Mouse (Mus musculus): ENCODE measurements around the gene Slc5a2. TPM values are rescaled to one million over a fixed set of nuclear protein-coding genes. Genes with fewer than 3 reads are reported as not detected.
A peak's percentile ranks its signal among the peaks of the same experiment; 100 is the strongest.

Gene Slc5a2
- total RNA-seq, 2 experiments from 2014 or later = not detected

DNA sequence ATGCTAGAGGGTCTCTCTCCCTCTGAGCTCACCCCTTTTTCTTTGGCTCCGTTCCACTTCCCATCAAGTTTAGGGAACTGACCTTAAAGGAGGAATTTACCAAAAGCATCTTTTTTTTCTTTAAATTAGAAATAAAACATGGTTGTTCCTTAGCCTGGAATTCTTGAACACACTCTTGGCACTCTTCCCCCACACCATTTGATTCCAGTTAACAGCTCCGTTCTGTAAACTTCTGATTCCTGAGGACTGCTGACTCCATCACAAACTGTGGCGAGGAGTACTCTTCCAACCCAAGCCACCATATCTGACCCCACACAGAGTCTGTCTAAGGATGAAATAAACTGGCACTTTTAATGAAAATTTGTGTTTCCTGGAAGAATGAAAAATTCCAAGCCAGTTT is 35.5 kb downstream of the Slc5a2 start:
- no peak for DNase-seq

GRCm38 (mm10) chr7:128302151-128302550 is 36.7 kb downstream of the Slc5a2 start:
- no peak for DNase-seq

- no peak for DNase-seq
Measured at GRCm38 (mm10) chr7:128304198-128304597, 38.7 kb downstream of the Slc5a2 start.

DNA sequence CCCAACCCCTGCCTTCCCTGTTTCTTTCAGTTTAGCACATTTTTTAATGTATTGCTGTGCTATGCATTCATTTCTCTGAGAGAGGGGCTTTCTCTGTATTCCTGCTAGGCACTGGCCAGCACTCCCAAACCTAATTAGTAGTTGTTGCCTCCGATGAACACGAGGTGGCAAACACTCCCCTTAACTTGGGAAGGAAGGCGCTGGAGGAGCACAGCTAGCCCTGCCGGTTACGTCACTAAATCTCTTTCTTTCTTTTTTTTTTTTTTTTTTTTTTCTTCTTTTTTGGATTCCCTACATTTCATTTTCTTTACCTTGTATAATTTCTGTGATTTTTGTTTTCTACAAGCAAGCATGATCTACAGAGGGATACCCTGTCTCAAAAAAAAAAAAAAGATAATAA is 39.5 kb downstream of the Slc5a2 start:
- DNase-seq = peak; percentile 31

GRCm38 (mm10) chr7:128307851-128308250 is 42.4 kb downstream of the Slc5a2 start:
- no peak for DNase-seq

DNA sequence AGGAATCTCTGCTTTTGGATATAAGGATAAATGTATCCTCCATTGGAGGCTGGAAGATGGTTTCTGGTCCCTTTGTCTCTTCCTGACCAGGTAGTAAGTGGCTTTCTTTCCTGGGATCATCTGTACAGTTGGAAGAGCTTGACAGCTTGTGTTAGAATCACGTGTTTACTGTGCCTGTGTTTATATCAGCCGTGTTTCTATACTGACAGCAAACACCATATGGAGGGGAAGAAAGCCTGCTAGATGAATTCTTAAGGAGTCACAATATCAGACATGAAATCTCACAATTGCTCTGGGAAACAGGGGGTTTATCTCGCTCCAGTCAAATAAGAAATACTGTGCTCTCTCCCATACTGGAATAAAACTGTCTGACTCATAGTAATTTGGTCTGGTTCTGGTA is 43.8 kb downstream of the Slc5a2 start:
- no peak for DNase-seq

DNA sequence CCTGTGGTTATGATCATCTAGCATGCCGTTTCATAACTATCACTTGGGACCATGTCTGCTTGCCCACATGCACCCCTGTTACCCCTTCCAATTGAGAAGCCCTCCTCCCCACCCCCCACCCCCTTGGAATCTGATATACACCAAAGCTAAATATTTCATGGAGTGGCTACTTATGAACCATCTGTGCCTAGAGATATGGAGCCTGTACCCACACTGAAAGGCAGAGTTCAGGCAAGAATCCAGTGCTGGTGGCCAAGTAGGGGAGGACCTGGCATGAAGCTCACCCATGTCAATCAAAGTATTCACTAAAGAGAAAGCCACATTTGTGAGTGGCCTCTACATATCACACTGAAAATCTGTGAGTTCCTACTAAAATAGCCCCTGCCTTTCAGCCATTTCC is 44.3 kb downstream of the Slc5a2 start:
- no peak for DNase-seq

DNA sequence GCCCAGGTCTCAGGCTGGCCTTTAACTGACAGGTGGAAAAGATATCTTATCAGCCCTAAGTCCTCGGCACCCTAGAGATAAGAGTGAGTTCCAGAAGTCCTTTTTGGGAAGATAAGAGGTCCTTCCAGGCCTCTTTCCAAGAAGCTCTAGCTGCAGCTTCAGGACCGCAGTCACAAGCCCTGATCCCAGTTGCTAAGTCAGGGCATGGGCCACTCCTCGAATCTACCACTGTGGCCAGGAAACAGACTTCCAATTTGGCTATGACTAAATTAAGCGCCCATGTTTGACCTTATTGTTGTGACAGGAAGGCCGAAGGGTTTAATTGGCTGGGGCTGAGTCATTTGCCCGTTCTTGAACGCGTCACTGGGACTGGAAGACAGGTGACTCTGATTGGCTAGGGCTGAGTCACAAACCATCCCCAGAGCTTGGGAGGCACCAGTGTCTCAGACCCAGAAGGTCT is 44.8 kb downstream of the Slc5a2 start:
- DNase-seq = no peak

DNA sequence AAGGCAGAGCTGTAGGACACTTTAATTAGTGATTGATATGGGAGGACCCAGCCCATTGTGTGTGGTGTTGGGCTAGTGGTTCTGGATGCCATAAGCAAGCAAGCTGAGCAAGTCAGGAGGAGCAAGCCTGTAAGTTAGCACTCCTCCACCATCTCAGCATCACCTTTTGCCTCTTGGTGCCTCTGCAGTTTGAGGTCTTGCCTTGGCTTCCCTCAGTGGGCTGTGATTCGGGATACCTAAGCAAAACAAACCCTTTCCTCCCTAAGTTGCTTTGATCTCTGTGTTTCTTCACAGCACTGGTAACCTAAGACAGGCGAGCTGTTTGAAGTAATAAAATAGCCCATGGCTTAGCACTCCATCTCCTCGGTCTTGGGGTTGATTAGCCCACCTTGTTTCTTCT is 45.8 kb downstream of the Slc5a2 start:
- no peak for DNase-seq

- no peak for DNase-seq
Measured at GRCm38 (mm10) chr7:128311811-128312210, 46.4 kb downstream of the Slc5a2 start.

DNA sequence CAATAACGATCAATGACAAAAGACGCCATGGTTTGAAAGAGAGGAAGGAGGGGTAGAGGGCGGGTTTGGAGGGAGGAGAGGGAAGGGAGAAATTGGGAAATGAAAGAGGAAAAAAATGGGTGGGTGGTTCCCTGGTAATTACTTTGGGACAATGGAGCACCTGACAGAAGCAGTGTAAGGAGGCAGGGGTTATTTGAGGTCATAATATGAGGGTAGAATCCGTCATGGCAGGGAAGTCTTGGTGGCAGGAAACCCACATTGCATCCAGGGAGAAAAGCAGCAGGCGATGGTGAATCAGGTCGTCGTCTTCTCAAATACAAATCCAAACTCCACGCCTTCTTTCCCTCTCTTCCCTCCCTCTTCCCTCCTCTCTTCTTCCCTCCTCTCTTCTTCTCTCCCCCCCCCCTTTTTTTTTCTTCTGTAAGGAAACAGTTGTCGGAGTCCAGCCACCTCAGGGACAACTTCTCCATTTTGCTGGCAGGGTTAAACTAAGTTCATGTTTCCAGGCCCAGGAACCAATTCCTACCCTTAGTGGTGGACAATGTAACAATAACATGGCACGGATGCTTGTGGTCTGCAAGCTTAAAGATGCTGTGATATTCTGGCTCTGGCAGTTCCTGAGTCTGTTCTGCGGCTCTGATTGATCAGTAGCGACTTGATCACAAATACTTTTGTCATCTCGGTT is 47.1 kb downstream of the Slc5a2 start:
- no peak for DNase-seq

- no peak for DNase-seq
Measured at GRCm38 (mm10) chr7:128313601-128314000, 48.1 kb downstream of the Slc5a2 start.

DNA sequence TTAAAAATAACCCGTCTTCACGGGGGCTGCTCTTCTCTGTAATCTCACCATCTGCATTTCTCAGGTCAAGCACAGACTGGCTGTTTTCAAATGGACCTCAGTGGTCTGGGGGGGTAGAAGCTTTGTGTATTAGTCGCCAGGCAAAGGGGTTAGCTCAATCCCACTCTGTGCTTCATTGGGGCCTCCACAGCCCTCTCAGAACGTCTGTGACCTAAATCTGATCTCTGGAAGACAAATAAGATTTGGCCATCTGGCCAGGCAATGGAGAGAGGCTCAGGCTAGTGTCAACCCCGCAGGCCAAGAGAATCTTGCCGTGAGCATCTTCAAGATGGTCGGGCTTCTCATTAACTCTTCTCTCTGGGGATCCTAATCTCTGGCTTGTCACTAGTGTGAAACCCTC is 49.0 kb downstream of the Slc5a2 start:
- no peak for DNase-seq

- no peak for DNase-seq
Measured at GRCm38 (mm10) chr7:128317011-128317410, 51.6 kb downstream of the Slc5a2 start.

DNA sequence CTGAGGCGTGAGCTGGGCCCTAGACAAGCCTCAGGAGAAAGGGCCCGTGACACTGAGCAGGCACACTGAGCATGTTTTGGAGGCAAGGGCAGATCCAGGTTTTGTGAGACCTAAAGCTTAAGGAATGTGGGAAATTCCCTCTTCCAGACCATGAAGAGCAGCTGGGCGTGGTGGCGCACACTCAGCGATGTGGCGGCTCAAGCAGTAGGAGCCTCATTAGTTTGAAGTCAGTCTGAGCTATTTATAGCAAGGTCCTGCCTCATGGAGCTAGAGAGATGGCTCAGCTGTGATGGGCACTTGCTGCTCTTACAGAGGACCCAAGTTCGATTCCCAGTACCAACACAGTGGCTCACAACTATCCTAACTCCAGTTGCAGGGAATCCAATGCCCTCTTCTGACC is 53.7 kb downstream of the Slc5a2 start:
- no peak for DNase-seq

GRCm38 (mm10) chr7:128320219-128320816 is 54.9 kb downstream of the Slc5a2 start:
- DNase-seq = no peak

GRCm38 (mm10) chr7:128321260-128321659 is 55.8 kb downstream of the Slc5a2 start:
- no peak for DNase-seq

Small RNAs within 50 kb of the gene (microRNA-seq; reads per million reads assigned to microRNA genes)
- gene Mir3103 = 0 to 1.6 reads per million in 2 experiments

Other genes starting within 250 kb of the Slc5a2 start
- gene Itgam, start 203.0 kb upstream of the Slc5a2 start, total RNA-seq (2021) = 1 to 10 TPM; 1.5 to 3.4 TPM
- not detected for gene Gm49368, start 203.0 kb upstream of the Slc5a2 start, total RNA-seq (2021)
- gene Itgax, start 136.1 kb upstream of the Slc5a2 start, total RNA-seq (2021) = under 1 TPM; 0.09 to 0.18 TPM
- under 1 TPM in 1 of 2 experiments, not detected in 1; 0.09 TPM for gene Itgad, start 111.3 kb upstream of the Slc5a2 start, total RNA-seq (2021)
- 100 to 1,000 TPM; 833 to 932 TPM for gene Cox6a2, start 59.3 kb upstream of the Slc5a2 start, total RNA-seq (2021)
- gene Armc5, start 28.3 kb upstream of the Slc5a2 start, total RNA-seq (2021) = 10 to 100 TPM; 10.7 to 14.7 TPM
- 1 to 10 TPM; 3.5 to 4.6 TPM for gene 9130023H24Rik, start 27.6 kb upstream of the Slc5a2 start, total RNA-seq (2021)
- 10 to 100 TPM; 23.1 to 30.3 TPM for gene Tgfb1i1, start 18.8 kb upstream of the Slc5a2 start, total RNA-seq (2021)
- 10 to 100 TPM in 1 of 2 experiments, 1 to 10 TPM in 1; 7.0 to 11.9 TPM for gene BC017158, start 32.5 kb downstream of the Slc5a2 start, total RNA-seq (2021)
- 10 to 100 TPM in 1 of 2 experiments, 1 to 10 TPM in 1; 9.8 to 10.3 TPM for gene Rgs10, start 153.1 kb downstream of the Slc5a2 start, total RNA-seq (2021)
- 10 to 100 TPM; 49.4 to 65.1 TPM for gene Tial1, start 196.1 kb downstream of the Slc5a2 start, total RNA-seq (2021)